Mouse (Mus musculus) E14TG2a.4 (cell line): Measurements from ENCODE around the gene Cdh20.

ENCODE experiments used
- H3K27me3 ChIP-seq: 2 replicates; pipeline ENCODE4 v1.6.1; 2014; ENCODE audit warnings: low read length, control low read depth; ENCODE audit not compliant: insufficient read depth
- H3K36me3 ChIP-seq: 2 replicates; pipeline ENCODE4 v1.6.1; 2014; ENCODE audit warnings: low read length, control low read depth; ENCODE audit not compliant: insufficient read depth
- H3K4me1 ChIP-seq: replicated peaks from 2 replicates; pipeline ENCODE4 v1.6.1; 2014; ENCODE audit warnings: low read depth, low read length, control low read depth
- H3K4me3 ChIP-seq: replicated peaks from 2 replicates; pipeline ENCODE4 v1.5.1; 2014; ENCODE audit warnings: mild to moderate bottlenecking, low read length
- H3K9me3 ChIP-seq: 2 replicates; pipeline ENCODE4 v1.6.1; 2014; ENCODE audit warnings: low read length, control low read depth
- CTCF ChIP-seq: conservative IDR thresholded peaks from 2 replicates; pipeline ENCODE4 v1.5.1; 2014; ENCODE audit warnings: low read length
- NANOG ChIP-seq: IDR thresholded peaks from 2 replicates; pipeline ENCODE4 v1.6.1; 2014; ENCODE audit warnings: borderline replicate concordance, low read length, mixed read lengths
- POU5F1 ChIP-seq: IDR thresholded peaks from 2 replicates; pipeline ENCODE4 v1.6.1; 2014; ENCODE audit warnings: low read length, borderline replicate concordance

Gene Cdh20

GRCm38 (mm10) chr1:104768371-104769249 lies at the start of gene Cdh20:
Cdh20 (plus strand) TSS chr1:104768529.
- Histone ChIP-seq H3K9me3 (no peaks in the 10 kb centered on the region), H3K27me3 (peaks cover 42% of the 10 kb centered on the region), H3K36me3 (no peaks in the 10 kb centered on the region), H3K4me3 (peak within 1 kb of the TSS; percentile 77), H3K4me1 (peaks cover 18% of the 10 kb centered on the region)
- TF ChIP-seq POU5F1 (no peak), CTCF (no peak), NANOG (no peak)

GRCm38 (mm10) chr1:104746816-104747215 lies 21.5 kb upstream of the Cdh20 start:
- Histone ChIP-seq H3K4me3 (no peak overlapping the region), H3K27me3 (no peaks in the 10 kb centered on the region), H3K4me1 (no peaks in the 10 kb centered on the region), H3K9me3 (no peaks in the 10 kb centered on the region), H3K36me3 (no peaks in the 10 kb centered on the region)
- TF ChIP-seq CTCF, result no peak
- TF ChIP-seq POU5F1, result no peak
- TF ChIP-seq NANOG, result no peak

- Histone ChIP-seq H3K4me1 (no peaks in the 10 kb centered on the region), H3K27me3 (no peaks in the 10 kb centered on the region), H3K36me3 (no peaks in the 10 kb centered on the region), H3K4me3 (no peak overlapping the region), H3K9me3 (no peaks in the 10 kb centered on the region)
- TF ChIP-seq POU5F1, result no peak
- TF ChIP-seq CTCF, result no peak
- no peak for TF ChIP-seq NANOG
These were observed 20.9 kb upstream of the Cdh20 start for GRCm38 (mm10) chr1:104747438-104747837.

- no peaks in the 10 kb centered on the region for H3K36me3 ChIP-seq
- no peak for TF ChIP-seq POU5F1
- no peak for TF ChIP-seq NANOG
- no peak for TF ChIP-seq CTCF
- H3K9me3 ChIP-seq, result no peaks in the 10 kb centered on the region
- H3K4me1 ChIP-seq, result no peaks in the 10 kb centered on the region
- no peak overlapping the region for H3K4me3 ChIP-seq
- H3K27me3 ChIP-seq, result no peaks in the 10 kb centered on the region
These were observed 13.8 kb upstream of the Cdh20 start for GRCm38 (mm10) chr1:104754483-104754882.

- no peaks in the 10 kb centered on the region for H3K9me3 ChIP-seq
- H3K27me3 ChIP-seq, result no peaks in the 10 kb centered on the region
- H3K4me1 ChIP-seq, result no peaks in the 10 kb centered on the region
- no peaks in the 10 kb centered on the region for H3K36me3 ChIP-seq
- TF ChIP-seq NANOG (no peak), CTCF (no peak), POU5F1 (no peak)
- no peak overlapping the region for H3K4me3 ChIP-seq
These were observed 12.4 kb upstream of the Cdh20 start for GRCm38 (mm10) chr1:104755896-104756295.

GRCm38 (mm10) chr1:104769250-104769607 lies 900 bp downstream of the Cdh20 start:
- Histone ChIP-seq H3K36me3 (no peaks in the 10 kb centered on the region), H3K9me3 (no peaks in the 10 kb centered on the region), H3K4me3 (peak overlapping the region; percentile 77), H3K27me3 (peaks cover 42% of the 10 kb centered on the region), H3K4me1 (peaks cover 18% of the 10 kb centered on the region)
- TF ChIP-seq NANOG (no peak), POU5F1 (no peak), CTCF (no peak)

- peaks cover 18% of the 10 kb centered on the region for H3K4me1 ChIP-seq
- no peaks in the 10 kb centered on the region for H3K9me3 ChIP-seq
- H3K4me3 ChIP-seq, result no peak overlapping the region
- H3K27me3 ChIP-seq, result peaks cover 42% of the 10 kb centered on the region
- TF ChIP-seq NANOG, result no peak
- TF ChIP-seq CTCF, result no peak
- TF ChIP-seq POU5F1, result no peak
- H3K36me3 ChIP-seq, result no peaks in the 10 kb centered on the region
These were observed 3.6 kb downstream of the Cdh20 start for GRCm38 (mm10) chr1:104771937-104772336.

GRCm38 (mm10) chr1:104773207-104773606 lies 4.9 kb downstream of the Cdh20 start:
- Histone ChIP-seq H3K4me1 (peaks cover 14% of the 10 kb centered on the region), H3K36me3 (no peaks in the 10 kb centered on the region), H3K4me3 (no peak overlapping the region), H3K9me3 (no peaks in the 10 kb centered on the region), H3K27me3 (peaks cover 31% of the 10 kb centered on the region)
- TF ChIP-seq CTCF, result no peak
- no peak for TF ChIP-seq NANOG
- TF ChIP-seq POU5F1, result no peak
